Mouse (Mus musculus) left cerebral cortex, postnatal 36 days (tissue): ENCODE data around the gene Ralgapa2. TPM values are rescaled to one million over a fixed set of nuclear protein-coding genes. Genes with fewer than 3 reads are reported as not detected.

Experiments used
- DNase-seq, 2 experiments: peaks; one replicate each; pipeline ENCODE4 v3.0.0; 2021 to 2022; ENCODE audit warnings: low spot score in 2 of 2, mixed read lengths in 1 of 2
- intact Hi-C: fragments of 180-260 bp; cut with DNase I; formaldehyde crosslinking; loops from one replicate; pipeline ENCODE4 v1.15.1; 2025
- total RNA-seq, 2 experiments: library from RNA; stranded (reverse); gene quantifications; 2 replicates each; pipeline ENCODE4 v1.2.3; 2021

Ralgapa2 gene
- total RNA-seq, 2 experiments from 2014 or later = 18.8 to 29.0 TPM

DNA sequence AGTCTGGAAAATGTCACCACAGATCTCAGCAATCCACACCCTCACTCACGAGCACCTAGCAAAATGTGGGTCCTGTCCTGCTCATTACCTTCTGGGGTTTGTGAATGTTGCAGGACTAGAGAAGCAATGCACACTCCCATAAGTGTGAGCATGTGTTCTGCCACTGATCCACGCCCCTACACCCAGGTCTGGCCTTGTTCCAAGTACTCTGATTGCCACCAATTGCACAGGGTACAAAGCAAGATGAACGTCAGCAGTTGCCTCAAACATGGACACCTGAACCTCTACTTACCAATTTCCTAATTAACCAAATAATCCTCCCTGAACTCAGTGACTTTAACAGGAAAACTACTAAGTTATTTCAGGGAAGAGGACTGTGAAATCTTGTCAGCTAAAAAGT, 68.1 kb downstream of the Ralgapa2 start:
- intact Hi-C loops = no loop called here

DNA sequence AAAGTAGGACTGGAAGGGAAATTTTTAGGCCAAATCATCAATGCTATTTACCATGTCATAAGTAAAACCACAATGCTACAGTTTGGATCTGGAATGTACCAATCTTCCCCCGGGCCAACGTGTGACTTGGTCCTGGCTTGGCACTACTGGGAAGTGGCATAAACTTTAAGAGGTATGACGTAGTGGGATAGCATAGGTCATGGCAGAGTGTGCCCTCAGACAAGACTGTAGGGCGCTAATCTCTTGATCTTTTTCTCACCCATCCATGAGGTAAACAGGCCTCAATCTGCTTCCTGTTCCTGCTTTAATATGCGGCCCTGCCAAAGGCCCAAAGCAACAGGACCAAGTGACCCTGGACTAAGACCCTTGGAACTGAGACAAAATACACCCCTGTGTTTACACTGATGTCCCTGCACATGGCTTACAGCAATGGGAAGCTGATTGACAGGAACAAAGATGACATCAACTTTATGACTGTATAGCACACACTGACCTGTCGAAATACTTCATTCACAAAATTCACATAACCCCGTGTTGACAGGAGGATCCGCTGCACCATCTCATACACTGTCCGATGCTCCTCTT, 68.8 kb downstream of the Ralgapa2 start:
- intact Hi-C loops = no loop called here
- no peak for DNase-seq

More for the DNA sequence above, 68.1 kb downstream of the Ralgapa2 start:
- no peak for DNase-seq

- intact Hi-C loops = no loop called here
- DNase-seq = no peak
These were observed 70.4 kb downstream of the Ralgapa2 start for GRCm38 (mm10) chr2:146441711-146442110.

DNA sequence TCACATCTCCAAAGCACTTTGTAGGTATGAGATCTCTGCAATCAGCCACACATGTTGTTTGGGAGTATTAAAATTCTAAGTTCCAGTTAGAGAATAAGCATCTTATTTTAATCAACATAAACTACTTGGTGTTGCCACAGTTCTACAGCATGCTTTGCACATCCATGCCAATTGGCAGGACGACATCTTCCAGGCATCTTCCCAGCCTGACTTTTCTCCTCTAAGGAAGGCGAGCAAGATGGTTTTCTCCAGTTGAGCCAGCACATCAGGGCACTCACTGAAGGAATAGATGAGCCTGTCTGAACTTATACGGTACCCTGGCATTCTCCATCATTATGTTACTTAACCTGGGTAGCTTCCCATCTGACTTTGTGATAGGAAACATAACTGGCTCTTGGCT, 83.4 kb downstream of the Ralgapa2 start:
- DNase-seq = no peak
- intact Hi-C loops = no loop called here

GRCm38 (mm10) chr2:146427380-146427779, 84.8 kb downstream of the Ralgapa2 start:
- intact Hi-C loops = no loop called here
- no peak for DNase-seq

DNA sequence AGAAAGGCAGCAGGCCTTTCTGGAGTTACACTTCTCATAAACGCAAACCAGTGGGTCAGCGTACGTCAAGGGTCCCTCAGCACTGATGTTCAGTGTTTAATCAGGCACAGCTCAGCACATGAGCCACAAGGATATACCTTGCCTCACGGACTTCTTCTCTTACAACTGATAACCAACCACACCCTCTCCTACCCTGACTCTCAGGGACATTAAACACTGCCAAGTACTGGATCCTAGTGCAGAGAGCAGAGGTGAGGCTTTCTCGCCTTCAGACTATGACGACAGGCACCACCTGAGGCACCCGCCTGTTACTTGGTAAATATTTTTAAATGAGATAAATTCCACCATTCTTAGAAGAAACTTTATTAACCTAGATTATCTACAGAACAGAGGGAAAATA, 85.8 kb downstream of the Ralgapa2 start:
- no peak for DNase-seq
- intact Hi-C loops = no loop called here

DNA sequence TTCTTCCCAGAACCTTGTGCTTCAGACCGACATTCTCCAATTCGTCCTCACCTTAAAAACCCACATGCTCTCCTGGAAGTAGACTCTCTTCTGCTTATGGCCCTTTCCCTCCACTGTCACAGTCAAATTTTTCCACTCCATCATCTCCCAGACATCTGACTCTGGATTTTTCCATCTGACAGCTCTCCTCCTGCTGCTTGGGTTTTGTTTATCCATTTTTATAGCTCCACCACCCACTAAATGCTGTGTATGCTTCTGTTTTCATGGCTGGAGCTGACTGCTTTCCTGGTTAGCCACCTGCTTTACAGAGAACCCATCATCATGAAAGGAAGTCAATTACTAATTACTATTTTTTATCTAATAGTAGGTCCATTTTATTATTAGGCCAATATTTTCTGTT, 86.9 kb downstream of the Ralgapa2 start:
- no peak for DNase-seq
- intact Hi-C loops = no loop called here

DNA sequence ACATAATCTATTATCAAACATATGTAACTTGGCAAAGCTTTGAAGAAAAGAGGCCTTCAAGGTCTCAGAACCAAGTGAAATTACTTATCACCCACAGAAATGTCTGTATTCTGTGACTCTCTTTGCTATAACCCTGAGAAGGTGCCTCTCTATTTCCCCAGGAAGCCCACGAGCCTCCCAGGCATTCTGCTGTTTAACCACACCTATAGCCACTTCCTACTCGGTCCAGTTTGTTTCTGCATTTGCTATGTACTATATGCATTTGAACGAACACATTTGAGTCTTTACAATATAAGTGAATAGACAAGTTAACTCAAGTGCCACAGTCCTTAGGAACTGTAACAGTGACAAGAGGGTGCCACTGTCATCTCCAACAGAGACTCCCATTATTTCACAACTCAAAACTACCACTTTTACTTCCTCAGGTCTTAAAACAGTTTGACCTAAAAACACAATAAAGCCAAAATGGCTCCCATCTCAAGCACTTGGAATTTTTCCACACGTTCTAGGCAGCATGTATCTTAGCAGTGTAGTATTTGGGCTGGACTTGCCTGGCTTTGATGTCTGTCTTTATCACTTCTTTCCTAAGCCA, 88.3 kb downstream of the Ralgapa2 start:
- no peak for DNase-seq
- intact Hi-C loops = no loop called here

DNA sequence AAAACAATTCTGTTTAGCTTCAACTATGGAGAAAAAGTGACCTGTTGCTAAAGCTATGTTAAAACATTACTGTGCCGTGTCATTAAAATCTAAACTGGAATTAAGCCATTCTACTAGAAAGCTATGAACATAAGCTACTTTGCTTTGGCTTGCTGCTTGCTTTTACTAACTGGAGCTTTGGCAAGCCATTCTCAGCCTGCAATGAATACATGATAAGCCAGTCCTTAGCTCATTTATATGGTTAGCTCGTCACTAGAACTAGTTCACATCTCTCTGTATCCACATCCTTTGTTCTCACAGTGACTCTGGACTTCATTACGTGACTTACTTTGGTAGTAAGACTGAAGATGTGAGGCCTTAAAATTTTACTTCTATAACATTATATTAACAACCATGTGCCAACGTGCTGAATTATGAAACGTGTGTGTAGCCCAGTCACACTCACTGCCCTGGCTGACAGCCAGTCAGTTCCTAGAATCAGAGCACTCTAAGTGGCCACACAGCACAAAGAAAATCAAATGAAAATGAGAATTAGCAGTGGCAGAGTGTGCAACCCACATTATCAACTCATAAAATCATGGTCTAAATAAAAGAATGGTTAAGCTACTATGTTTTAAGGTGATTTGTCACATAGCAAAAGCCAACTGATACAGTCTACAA, 89.0 kb downstream of the Ralgapa2 start:
- intact Hi-C loops = no loop called here
- no peak for DNase-seq

GRCm38 (mm10) chr2:146416283-146416682, 95.9 kb downstream of the Ralgapa2 start:
- DNase-seq = no peak
- intact Hi-C loops = no loop called here

- intact Hi-C loops = loop anchor here (1.0 to 5.0 kb wide), 2 partner anchors 197 to 457 kb away; no protein-coding TSS in a partner anchor
- DNase-seq = peak; percentile 73 to 79
These were observed 97.5 kb downstream of the Ralgapa2 start for GRCm38 (mm10) chr2:146414484-146415291.

- intact Hi-C loops = loop anchor here (5.0 kb wide), 1 partner anchor 195 kb away; no protein-coding TSS in a partner anchor
- no peak for DNase-seq
These were observed 99.4 kb downstream of the Ralgapa2 start for GRCm38 (mm10) chr2:146412733-146413132.

DNA sequence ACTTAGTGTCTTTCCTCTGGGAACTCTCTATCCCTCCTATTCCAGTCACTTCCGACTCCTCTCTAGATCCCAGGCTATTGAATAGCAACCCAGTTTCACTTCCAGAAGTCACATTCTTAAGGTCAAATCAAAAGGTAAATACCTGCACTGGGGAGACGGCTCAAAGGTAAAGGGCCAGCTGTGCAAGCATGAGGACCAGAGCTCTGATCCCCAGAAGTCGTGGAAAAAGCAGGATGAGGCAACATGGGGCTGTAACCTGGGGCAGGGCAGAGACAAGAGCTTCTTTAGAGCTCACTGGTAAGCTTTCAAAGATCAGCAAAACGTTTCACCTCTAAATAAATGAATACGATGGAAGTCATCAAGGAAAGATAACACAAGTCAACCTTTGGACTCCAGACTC, 100.2 kb downstream of the Ralgapa2 start:
- DNase-seq = no peak
- intact Hi-C loops = loop anchor here (5.0 kb wide), 1 partner anchor 195 kb away; no protein-coding TSS in a partner anchor

GRCm38 (mm10) chr2:146407078-146407477, 105.1 kb downstream of the Ralgapa2 start:
- DNase-seq = no peak
- intact Hi-C loops = no loop called here

GRCm38 (mm10) chr2:146401588-146401987, 110.6 kb downstream of the Ralgapa2 start:
- no peak for DNase-seq
- intact Hi-C loops = no loop called here

DNA sequence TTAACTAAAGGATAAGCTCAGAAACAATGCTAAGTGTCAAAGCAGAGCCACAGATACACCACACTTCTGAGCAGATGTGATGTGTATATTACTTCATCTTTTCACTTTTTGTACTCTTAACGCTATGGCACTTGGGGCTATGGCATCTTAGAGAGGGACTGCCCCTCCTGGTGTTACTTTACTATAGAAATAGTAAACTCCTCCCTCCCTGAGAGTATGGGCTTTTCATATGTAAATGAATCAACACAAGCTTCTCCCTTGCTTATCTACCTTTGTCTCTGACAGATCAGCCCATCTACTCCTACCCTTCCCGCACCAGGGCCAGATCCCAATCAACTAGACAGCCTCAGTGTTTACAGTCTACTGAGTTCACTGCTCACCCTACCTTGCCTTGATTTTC, 111.4 kb downstream of the Ralgapa2 start:
- intact Hi-C loops = no loop called here
- DNase-seq = no peak

DNA sequence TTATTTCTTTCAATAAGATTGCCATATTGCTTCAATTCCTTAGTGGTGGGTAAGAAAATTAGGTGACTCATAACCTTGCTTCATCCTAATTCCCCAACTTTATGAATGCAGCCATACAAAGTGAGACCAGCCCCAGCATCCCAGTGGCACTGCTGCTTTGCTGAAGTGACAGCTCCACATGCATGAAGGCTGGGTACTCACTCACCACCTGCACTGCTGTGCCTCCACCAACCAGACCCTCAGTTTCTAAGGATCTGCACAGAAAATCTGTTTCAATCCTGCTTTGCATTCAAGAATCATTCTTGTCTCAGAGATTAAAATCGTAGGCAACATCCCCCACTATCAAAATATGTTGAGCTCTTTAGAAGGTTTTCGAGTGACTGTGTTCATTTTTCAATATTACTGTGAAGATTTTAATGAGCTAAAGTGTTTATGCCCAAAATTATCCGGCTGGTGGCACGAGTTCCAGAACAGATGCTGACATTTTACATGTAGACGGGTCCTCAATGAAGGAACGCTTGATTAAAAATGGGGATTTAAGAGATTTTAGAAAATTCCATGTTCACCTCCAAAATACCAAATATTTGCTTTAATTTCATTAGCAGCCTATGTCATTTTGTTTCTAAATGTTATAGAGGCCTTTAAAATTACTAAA, 113.8 kb downstream of the Ralgapa2 start:
- DNase-seq = no peak
- intact Hi-C loops = no loop called here

GRCm38 (mm10) chr2:146387211-146387610, 124.9 kb downstream of the Ralgapa2 start:
- no peak for DNase-seq
- intact Hi-C loops = loop anchor here (10.0 kb wide), 2 partner anchors 172 to 432 kb away; no protein-coding TSS in a partner anchor

DNA sequence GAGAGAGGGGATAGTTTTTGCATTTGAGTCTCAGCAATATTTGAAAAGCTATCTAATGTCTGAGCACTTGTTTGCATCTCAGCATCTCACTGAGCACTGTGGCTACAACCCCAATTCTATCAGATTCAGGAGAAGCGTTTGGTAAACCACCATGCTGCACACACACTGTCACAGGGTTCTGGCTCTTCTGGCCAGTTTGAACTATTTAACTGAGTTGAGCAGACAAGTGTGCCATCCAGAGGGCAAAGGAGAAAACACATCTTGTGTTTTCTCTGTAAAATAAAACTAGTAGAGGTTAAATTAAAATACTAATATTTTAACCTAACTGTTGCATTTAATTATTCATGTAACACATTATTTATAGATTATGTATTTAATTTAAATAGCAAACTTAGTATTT, 127.6 kb downstream of the Ralgapa2 start:
- DNase-seq = no peak
- intact Hi-C loops = loop anchor here (10.0 kb wide), 2 partner anchors 170 to 430 kb away; no protein-coding TSS in a partner anchor

- intact Hi-C loops = no loop called here
- no peak for DNase-seq
These were observed 135.9 kb downstream of the Ralgapa2 start for GRCm38 (mm10) chr2:146376293-146376692.
